Mouse (Mus musculus) forebrain, embryonic 16.5 days (tissue): ENCODE measurements around the gene Cd3eap. TPM values are rescaled to one million over a fixed set of nuclear protein-coding genes. Genes with fewer than 3 reads are reported as not detected.

Experiments
- ATAC-seq: fragments of 200-750 bp; cut with Nextera tagmentation; 2 replicates; pipeline ENCODE4 v1.8.0; 2017; ENCODE audit warnings: mild to moderate bottlenecking, moderate library complexity
- H3K27ac ChIP-seq: fragments of 300-500 bp; sonication (generic); 2 replicates; pipeline ENCODE4 v1.5.1; 2014; ENCODE audit warnings: low read length, control low read depth
- H3K27me3 ChIP-seq: fragments of 300-500 bp; sonication (generic); replicated peaks from 2 replicates; pipeline ENCODE4 v1.6.1; 2014; ENCODE audit warnings: low read length; ENCODE audit not compliant: control insufficient read depth, insufficient read depth
- H3K36me3 ChIP-seq: fragments of 300-500 bp; sonication (generic); 2 replicates; pipeline ENCODE4 v1.6.1; 2014; ENCODE audit not compliant: control insufficient read depth, insufficient read depth
- H3K4me1 ChIP-seq: fragments of 300-500 bp; sonication (generic); replicated peaks from 2 replicates; pipeline ENCODE4 v1.6.1; 2014; ENCODE audit warnings: low read length; ENCODE audit not compliant: control insufficient read depth, insufficient read depth
- H3K4me2 ChIP-seq: fragments of 300-500 bp; sonication (generic); 2 replicates; pipeline ENCODE4 v1.6.1; 2014; ENCODE audit warnings: mild to moderate bottlenecking, low read length, control low read depth
- H3K4me3 ChIP-seq: fragments of 300-500 bp; sonication (generic); replicated peaks from 2 replicates; pipeline ENCODE4 v1.5.1; 2014; ENCODE audit warnings: mild to moderate bottlenecking, low read length, control low read depth
- H3K9ac ChIP-seq: fragments of 300-500 bp; sonication (generic); replicated peaks from 2 replicates; pipeline ENCODE4 v1.6.1; 2014; ENCODE audit warnings: low read depth, low read length, control low read depth
- H3K9me3 ChIP-seq: fragments of 300-500 bp; sonication (generic); 2 replicates; pipeline ENCODE4 v1.6.1; 2016; ENCODE audit warnings: low read length; ENCODE audit not compliant: control insufficient read depth
- WGBS: fragments of 180-500 bp; shearing (Covaris S2); extraction: QIAGEN DNeasy Blood & Tissue Kit; methylation state at CpG from one replicate; pipeline ENCODE4 v1.1.7; 2014; 5-methylcytosine and 5-hydroxymethylcytosine counted together
- polyA plus RNA-seq: library from polyadenylated mRNA; unstranded; fragments of >200 nt; fragmentation: Nextera tagmentation; extraction: Ambion mirVana; gene quantifications from 2 replicates; pipeline ENCODE4 v1.2.1, GENCODE M21; 2015

Cd3eap gene
- 23.1 and 26.4 TPM in 2 replicates for polyA plus RNA-seq

- no peaks in the 10 kb centered on the region for H3K9me3 ChIP-seq
- peak within 1 kb of the TSS; percentile 96 for H3K4me2 ChIP-seq
- H3K27me3 ChIP-seq = no peaks in the 10 kb centered on the region; the same call in 1 of the 2 replicates
- peak within 1 kb of the TSS; percentile 46 for H3K27ac ChIP-seq
- peaks cover 7% of the 10 kb centered on the region; the same call in 1 of the 2 replicates for H3K36me3 ChIP-seq
- ATAC-seq = peak; percentile 85
- peaks cover 29% of the 10 kb centered on the region for H3K4me1 ChIP-seq
- peak within 1 kb of the TSS; percentile 52 for H3K9ac ChIP-seq
- H3K4me3 ChIP-seq = peak within 1 kb of the TSS; percentile 49
- under 1% methylated on average over 31 of the region's 31 CpGs for WGBS
Observed at GRCm38 (mm10) chr7:19359299-19359891, at the start of gene Cd3eap, which contains the start of gene Ppp1r13l. Cd3eap (minus strand) TSS chr7:19359483. Ppp1r13l (plus strand) TSS chr7:19359749.

DNA sequence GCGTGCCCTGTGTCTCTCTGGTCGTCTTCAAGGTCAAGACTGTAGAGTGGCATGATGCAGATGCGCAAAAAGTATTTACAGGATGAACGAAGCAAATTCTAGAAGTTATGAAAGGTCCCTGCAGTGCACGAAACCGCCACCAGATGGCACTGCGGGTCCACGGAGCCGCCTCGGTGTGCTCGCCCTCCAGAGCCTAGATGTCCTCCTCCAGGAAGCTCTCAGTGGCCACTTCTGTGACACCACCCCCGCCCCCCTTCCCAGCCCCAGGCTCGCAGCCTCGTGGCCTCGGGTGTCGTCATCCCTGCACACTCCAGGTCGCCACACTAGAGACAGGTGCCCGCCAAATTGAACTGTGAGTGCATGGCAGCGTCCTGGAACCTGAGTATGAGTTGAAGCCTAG lies 46.1 kb upstream of the Cd3eap start:
- Histone ChIP-seq H3K27ac (no peak overlapping the region), H3K9ac (no peak overlapping the region), H3K4me3 (0 out of 2 replicates have a peak overlapping the region, but pooled peaks have one; percentile 10), H3K27me3 (peaks cover 29% of the 10 kb centered on the region), H3K4me2 (peak overlapping the region; percentile 28; the same call in 1 of the 2 replicates), H3K9me3 (peaks cover 5% of the 10 kb centered on the region; the same call in 1 of the 2 replicates), H3K36me3 (no peaks in the 10 kb centered on the region), H3K4me1 (peaks cover 7% of the 10 kb centered on the region)
- peak; percentile 47 for ATAC-seq
- 3% methylated on average over 19 of the region's 19 CpGs for WGBS

DNA sequence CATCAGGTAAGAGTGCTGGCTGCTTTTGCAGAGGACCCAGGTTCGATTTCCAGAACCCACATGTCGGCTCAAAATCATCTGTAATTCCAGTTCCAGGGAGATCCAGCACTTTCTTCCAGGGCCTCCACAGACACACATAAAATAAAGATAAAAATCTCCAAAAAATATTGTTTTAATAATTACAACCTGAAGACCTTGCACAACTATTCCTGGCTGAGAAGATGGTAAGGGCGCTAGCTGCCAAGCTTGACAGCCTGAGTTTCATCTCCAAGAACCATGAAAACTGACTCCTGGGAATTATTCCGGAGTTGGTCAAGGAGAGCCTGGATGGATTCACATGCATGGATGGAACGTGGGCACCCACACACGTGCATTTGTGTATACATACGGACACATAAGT lies 45.2 kb upstream of the Cd3eap start, which contains the start of gene Ckm:
Gene Ckm (plus strand): TSS at position 301 of the 400 bp plus-strand sequence.
- Histone ChIP-seq H3K4me2 (peak within 1 kb of the TSS; percentile 95), H3K36me3 (no peaks in the 10 kb centered on the region), H3K4me3 (peak within 1 kb of the TSS; percentile 52), H3K9ac (peak within 1 kb of the TSS; percentile 53), H3K4me1 (peaks cover 11% of the 10 kb centered on the region), H3K9me3 (peaks cover 5% of the 10 kb centered on the region; the same call in 1 of the 2 replicates), H3K27me3 (peaks cover 29% of the 10 kb centered on the region), H3K27ac (no peak within 1 kb of the TSS)
- ATAC-seq = no peak
- 49% methylated on average over 7 of the region's 7 CpGs for WGBS

DNA sequence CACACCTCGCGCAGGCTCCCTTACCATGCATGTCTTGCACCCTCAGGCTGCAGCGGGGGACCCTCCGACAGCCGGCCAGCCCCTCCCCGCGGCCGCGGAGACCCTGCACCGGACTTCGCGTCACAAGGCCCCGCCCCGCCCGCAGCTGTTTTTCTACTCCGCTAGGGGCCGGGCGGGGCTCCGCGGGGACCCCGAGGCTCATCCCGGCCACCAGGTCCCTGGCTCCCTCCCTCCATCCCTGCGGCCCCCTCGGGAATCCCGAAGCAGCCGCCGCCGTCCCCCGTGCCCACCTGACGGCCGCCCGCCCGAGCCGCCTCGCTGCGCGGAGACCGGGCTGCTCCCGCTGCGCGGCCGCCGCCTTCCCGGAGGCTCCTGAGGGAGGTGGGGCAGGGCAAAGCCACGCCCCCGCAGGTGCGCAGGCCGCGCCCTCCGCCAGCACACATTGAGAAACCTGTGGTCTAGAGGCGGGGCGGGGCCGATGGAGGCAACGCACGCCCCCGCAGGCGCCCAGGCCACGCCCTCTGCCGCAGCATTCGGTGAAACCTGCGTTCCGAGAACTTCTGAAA lies 44.5 kb upstream of the Cd3eap start, which contains the start of gene Klc3:
Gene Klc3 (minus strand): TSS at position 374 of the 566 bp plus-strand sequence.
- 1% methylated on average over 61 of the region's 62 CpGs for WGBS
- no peak within 1 kb of the TSS for H3K27ac ChIP-seq
- peaks cover 29% of the 10 kb centered on the region for H3K27me3 ChIP-seq
- peaks cover 14% of the 10 kb centered on the region for H3K4me1 ChIP-seq
- no peak for ATAC-seq
- no peaks in the 10 kb centered on the region for H3K36me3 ChIP-seq
- H3K9ac ChIP-seq = peak within 1 kb of the TSS; percentile 53
- H3K9me3 ChIP-seq = peaks cover 5% of the 10 kb centered on the region; the same call in 1 of the 2 replicates
- H3K4me3 ChIP-seq = peak within 1 kb of the TSS; percentile 52
- H3K4me2 ChIP-seq = peak within 1 kb of the TSS; percentile 95

- 85% methylated on average over 9 of the region's 9 CpGs for WGBS
- no peak overlapping the region for H3K9ac ChIP-seq
- H3K36me3 ChIP-seq = no peaks in the 10 kb centered on the region
- no peak overlapping the region for H3K4me2 ChIP-seq
- H3K4me3 ChIP-seq = no peak overlapping the region
- no peak overlapping the region for H3K27ac ChIP-seq
- peaks cover 29% of the 10 kb centered on the region for H3K27me3 ChIP-seq
- H3K9me3 ChIP-seq = peaks cover 5% of the 10 kb centered on the region; the same call in 1 of the 2 replicates
- H3K4me1 ChIP-seq = peaks cover 14% of the 10 kb centered on the region
- ATAC-seq = no peak
Observed at GRCm38 (mm10) chr7:19402535-19403112, 43.3 kb upstream of the Cd3eap start.

GRCm38 (mm10) chr7:19400946-19401345 lies 41.7 kb upstream of the Cd3eap start:
- H3K4me1 ChIP-seq = peaks cover 14% of the 10 kb centered on the region
- no peaks in the 10 kb centered on the region for H3K36me3 ChIP-seq
- peaks cover 5% of the 10 kb centered on the region; the same call in 1 of the 2 replicates for H3K9me3 ChIP-seq
- no peak for ATAC-seq
- H3K4me2 ChIP-seq = no peak overlapping the region
- no peak overlapping the region for H3K4me3 ChIP-seq
- no peak overlapping the region for H3K27ac ChIP-seq
- no peak overlapping the region for H3K9ac ChIP-seq
- H3K27me3 ChIP-seq = peaks cover 29% of the 10 kb centered on the region
- whole genome bisulfite sequencing = 88% methylated on average over 4 of the region's 4 CpGs

GRCm38 (mm10) chr7:19399496-19400280 lies 40.4 kb upstream of the Cd3eap start:
- H3K4me1 ChIP-seq = peaks cover 14% of the 10 kb centered on the region
- H3K4me3 ChIP-seq = peak overlapping the region; percentile 29
- peaks cover 4% of the 10 kb centered on the region; the same call in 1 of the 2 replicates for H3K36me3 ChIP-seq
- peak overlapping the region; percentile 52 for H3K4me2 ChIP-seq
- H3K9ac ChIP-seq = peak overlapping the region; percentile 41; the same call in 1 of the 2 replicates
- ATAC-seq = no peak
- H3K9me3 ChIP-seq = peaks cover 5% of the 10 kb centered on the region; the same call in 1 of the 2 replicates
- no peak overlapping the region for H3K27ac ChIP-seq
- peaks cover 24% of the 10 kb centered on the region for H3K27me3 ChIP-seq
- WGBS = 3% methylated on average over 27 of the region's 27 CpGs

- H3K4me2 ChIP-seq = no peak overlapping the region
- no peak overlapping the region for H3K4me3 ChIP-seq
- no peak overlapping the region for H3K27ac ChIP-seq
- 85% methylated on average over 8 of the region's 8 CpGs for WGBS
- H3K27me3 ChIP-seq = no peaks in the 10 kb centered on the region
- peaks cover 39% of the 10 kb centered on the region for H3K36me3 ChIP-seq
- H3K4me1 ChIP-seq = peaks cover 3% of the 10 kb centered on the region
- H3K9ac ChIP-seq = no peak overlapping the region
- no peak for ATAC-seq
- H3K9me3 ChIP-seq = no peaks in the 10 kb centered on the region
Observed at GRCm38 (mm10) chr7:19394484-19394883, 35.2 kb upstream of the Cd3eap start.
